Mouse (Mus musculus) gastrocnemius, postnatal 4 days (tissue): ENCODE measurements around the gene Gm10392. TPM values are rescaled to one million over a fixed set of nuclear protein-coding genes. Genes with fewer than 3 reads are reported as not detected.

Source experiments
- total RNA-seq, 2 experiments: library from RNA; stranded (reverse); gene quantifications; 2 replicates each; pipeline ENCODE4 v1.2.3; 2021

The Gm10392 gene
- total RNA-seq, 2 experiments from 2014 or later, result not detected

Other genes starting within 250 kb of the Gm10392 start
- 10 to 100 TPM; 82.0 to 90.3 TPM for gene Coro6, start 56.8 kb downstream of the Gm10392 start, total RNA-seq
- gene Ankrd13b, start 29.5 kb downstream of the Gm10392 start, total RNA-seq, result 10 to 100 TPM; 13.0 to 13.8 TPM
- gene Git1, start 25.6 kb downstream of the Gm10392 start, total RNA-seq, result 10 to 100 TPM; 48.5 to 52.9 TPM
- gene Abhd15, start 4.1 kb downstream of the Gm10392 start, total RNA-seq, result 1 to 10 TPM; 1.2 to 2.5 TPM
- 10 to 100 TPM; 14.8 to 15.0 TPM for gene Trp53i13, start 3.2 kb downstream of the Gm10392 start, total RNA-seq
- 10 to 100 TPM; 49.6 to 50.1 TPM for gene Taok1, start 88.6 kb upstream of the Gm10392 start, total RNA-seq
- gene Nufip2, start 167.0 kb upstream of the Gm10392 start, total RNA-seq, result 10 to 100 TPM; 60.1 to 64.9 TPM
- gene Cryba1, start 206.1 kb upstream of the Gm10392 start, total RNA-seq, result not detected
- gene Myo18a, start 244.0 kb upstream of the Gm10392 start, total RNA-seq, result 100 to 1,000 TPM; 261 to 280 TPM